Mouse (Mus musculus): ENCODE data around the gene 1700018B08Rik. TPM values are rescaled to one million over a fixed set of nuclear protein-coding genes. Genes with fewer than 3 reads are reported as not detected.

1700018B08Rik gene
- polyA plus RNA-seq, 1 experiment from 2014 or later = 0.24 TPM

GRCm38 (mm10) chr8:121570801-121571200 lies 26.7 kb upstream of the 1700018B08Rik start:
- H3K4me3 ChIP-seq (ENCODE audit: low read depth, low read length) = no peak overlapping the region
- peak overlapping the region; percentile 38 for H3K4me2 ChIP-seq
- H3K9ac ChIP-seq (ENCODE audit: low read depth, low read length) = no peak overlapping the region
- no peaks in the 10 kb centered on the region for H3K36me3 ChIP-seq (ENCODE audit: control insufficient read depth, insufficient read depth, low read length)
- H3K9me3 ChIP-seq (replicated peaks; ENCODE audit: control insufficient read depth, low read length) = no peaks in the 10 kb centered on the region
- WGBS (ENCODE audit: insufficient replicate concordance) = 71% methylated on average over 17 of the region's 17 CpGs
- no peaks in the 10 kb centered on the region for H3K27me3 ChIP-seq (ENCODE audit: control insufficient read depth, insufficient read depth, low read length)
- no peak overlapping the region for H3K27ac ChIP-seq (ENCODE audit: low read depth, low read length)
- ATAC-seq (replicated peaks; ENCODE audit: insufficient number of reproducible peaks, low FRiP score, low TSS enrichment) = no peak
- peaks cover 12% of the 10 kb centered on the region for H3K4me1 ChIP-seq (ENCODE audit: control insufficient read depth, insufficient read depth, low read length)

- peak overlapping the region; percentile 38 for H3K4me2 ChIP-seq
Measured at GRCm38 (mm10) chr8:121570335-121570734, 26.2 kb upstream of the 1700018B08Rik start.

DNA sequence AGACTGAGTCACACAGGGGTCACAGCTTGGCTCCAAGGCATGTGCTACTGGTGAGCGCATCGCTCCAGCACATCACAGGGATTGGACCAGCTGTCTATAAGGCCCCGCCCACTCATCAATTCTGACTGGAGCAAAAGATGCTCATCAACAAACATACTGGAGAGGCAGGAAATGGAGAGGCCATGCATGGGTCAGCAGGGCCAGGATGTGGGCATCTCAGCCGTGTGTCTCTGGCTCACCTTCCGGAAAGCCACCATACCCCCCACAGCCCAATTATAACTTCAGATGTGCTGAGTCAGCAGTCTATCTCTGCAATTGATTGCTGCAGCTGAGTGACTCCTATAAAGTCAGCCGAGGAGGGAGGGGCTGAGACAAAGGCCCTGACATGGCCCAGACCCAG lies 24.2 kb upstream of the 1700018B08Rik start:
- peaks cover 8% of the 10 kb centered on the region for H3K4me1 ChIP-seq (ENCODE audit: control insufficient read depth, insufficient read depth, low read length)
- WGBS (ENCODE audit: insufficient replicate concordance) = 72% methylated on average over 6 of the region's 6 CpGs
- H3K27ac ChIP-seq (ENCODE audit: low read depth, low read length) = no peak overlapping the region
- no peaks in the 10 kb centered on the region for H3K9me3 ChIP-seq (replicated peaks; ENCODE audit: control insufficient read depth, low read length)
- H3K36me3 ChIP-seq (ENCODE audit: control insufficient read depth, insufficient read depth, low read length) = peaks cover 2% of the 10 kb centered on the region
- no peak overlapping the region for H3K9ac ChIP-seq (ENCODE audit: low read depth, low read length)
- no peak overlapping the region for H3K4me3 ChIP-seq (ENCODE audit: low read depth, low read length)
- H3K27me3 ChIP-seq (ENCODE audit: control insufficient read depth, insufficient read depth, low read length) = no peaks in the 10 kb centered on the region
- no peak for ATAC-seq (replicated peaks; ENCODE audit: insufficient number of reproducible peaks, low FRiP score, low TSS enrichment)
- H3K4me2 ChIP-seq = no peak overlapping the region

More at GRCm38 (mm10) chr8:121570335-121570734, 26.2 kb upstream of the 1700018B08Rik start:
- Histone ChIP-seq H3K9ac (ENCODE audit: low read depth, low read length) (no peak overlapping the region), H3K36me3 (ENCODE audit: control insufficient read depth, insufficient read depth, low read length) (no peaks in the 10 kb centered on the region; the same call in 1 of the 2 replicates), H3K4me3 (ENCODE audit: low read depth, low read length) (no peak overlapping the region), H3K27me3 (ENCODE audit: control insufficient read depth, insufficient read depth, low read length) (no peaks in the 10 kb centered on the region), H3K27ac (ENCODE audit: low read depth, low read length) (no peak overlapping the region), H3K9me3 (replicated peaks; ENCODE audit: control insufficient read depth, low read length) (no peaks in the 10 kb centered on the region), H3K4me1 (ENCODE audit: control insufficient read depth, insufficient read depth, low read length) (peaks cover 12% of the 10 kb centered on the region)
- ATAC-seq (replicated peaks; ENCODE audit: insufficient number of reproducible peaks, low FRiP score, low TSS enrichment) = no peak
- 77% methylated on average over 21 of the region's 21 CpGs for WGBS (ENCODE audit: insufficient replicate concordance)

DNA sequence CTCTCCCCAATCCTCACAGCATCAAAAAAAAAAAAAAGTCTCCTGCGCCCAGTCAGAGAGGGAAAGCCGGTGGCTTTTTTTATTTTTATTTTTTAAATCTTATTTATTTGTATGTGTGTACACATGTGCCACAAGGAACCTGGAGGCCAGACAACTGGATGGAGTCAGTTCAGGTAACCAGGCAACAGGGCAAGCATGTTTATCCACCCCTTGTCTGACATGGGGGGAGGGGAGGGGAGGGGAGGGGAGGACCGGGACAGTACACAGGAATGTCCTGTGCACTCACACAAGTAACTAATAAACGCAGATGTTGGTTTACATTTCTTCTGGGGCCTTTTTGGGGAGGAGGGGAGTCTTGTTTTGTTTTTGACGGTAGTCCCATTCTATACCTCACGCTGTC lies 19.6 kb upstream of the 1700018B08Rik start:
- H3K4me1 ChIP-seq (ENCODE audit: control insufficient read depth, insufficient read depth, low read length) = peaks cover 18% of the 10 kb centered on the region
- ATAC-seq (replicated peaks; ENCODE audit: insufficient number of reproducible peaks, low FRiP score, low TSS enrichment) = no peak
- H3K4me2 ChIP-seq = no peak overlapping the region
- peaks cover 2% of the 10 kb centered on the region for H3K36me3 ChIP-seq (ENCODE audit: control insufficient read depth, insufficient read depth, low read length)
- 80% methylated on average over 6 of the region's 6 CpGs for WGBS (ENCODE audit: insufficient replicate concordance)
- H3K27me3 ChIP-seq (ENCODE audit: control insufficient read depth, insufficient read depth, low read length) = no peaks in the 10 kb centered on the region
- H3K9me3 ChIP-seq (replicated peaks; ENCODE audit: control insufficient read depth, low read length) = no peaks in the 10 kb centered on the region
- H3K27ac ChIP-seq (ENCODE audit: low read depth, low read length) = no peak overlapping the region
- no peak overlapping the region for H3K4me3 ChIP-seq (ENCODE audit: low read depth, low read length)
- H3K9ac ChIP-seq (ENCODE audit: low read depth, low read length) = no peak overlapping the region

DNA sequence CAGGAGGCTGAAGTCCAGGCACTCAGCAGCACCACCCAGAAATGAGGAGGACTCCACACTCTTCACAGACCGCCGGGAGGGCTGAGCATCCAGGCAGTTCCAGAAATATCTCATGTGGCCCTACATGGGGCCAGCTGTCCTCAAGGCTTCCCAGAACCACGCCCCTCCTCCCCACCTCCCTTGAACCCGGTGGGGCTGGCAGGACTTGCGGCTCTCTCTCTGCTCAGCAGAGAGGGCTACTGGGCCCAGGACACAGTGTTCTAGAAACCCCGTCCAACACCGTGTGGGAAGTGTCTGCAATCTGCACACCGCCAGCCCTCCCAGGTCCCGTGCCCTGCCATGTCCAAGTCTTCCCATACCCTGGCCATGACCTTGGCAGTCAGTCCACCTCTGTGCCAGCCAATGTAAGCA lies 18.8 kb upstream of the 1700018B08Rik start:
- peaks cover 15% of the 10 kb centered on the region for H3K4me1 ChIP-seq (ENCODE audit: control insufficient read depth, insufficient read depth, low read length)
- H3K4me2 ChIP-seq = no peak overlapping the region; the same call in 1 of the 2 replicates
- no peak for ATAC-seq (replicated peaks; ENCODE audit: insufficient number of reproducible peaks, low FRiP score, low TSS enrichment)
- peak overlapping the region; percentile 54; the same call in 1 of the 2 replicates for H3K9ac ChIP-seq (ENCODE audit: low read depth, low read length)
- H3K27ac ChIP-seq (ENCODE audit: low read depth, low read length) = peak overlapping the region; percentile 25
- WGBS (ENCODE audit: insufficient replicate concordance) = 51% methylated on average over 9 of the region's 9 CpGs
- peaks cover 2% of the 10 kb centered on the region for H3K36me3 ChIP-seq (ENCODE audit: control insufficient read depth, insufficient read depth, low read length)
- H3K4me3 ChIP-seq (ENCODE audit: low read depth, low read length) = no peak overlapping the region
- no peaks in the 10 kb centered on the region for H3K27me3 ChIP-seq (ENCODE audit: control insufficient read depth, insufficient read depth, low read length)
- no peaks in the 10 kb centered on the region for H3K9me3 ChIP-seq (replicated peaks; ENCODE audit: control insufficient read depth, low read length)

GRCm38 (mm10) chr8:121561636-121562345 lies 17.7 kb upstream of the 1700018B08Rik start:
- Histone ChIP-seq H3K9ac (ENCODE audit: low read depth, low read length) (no peak overlapping the region), H3K36me3 (ENCODE audit: control insufficient read depth, insufficient read depth, low read length) (peaks cover 2% of the 10 kb centered on the region), H3K4me3 (ENCODE audit: low read depth, low read length) (no peak overlapping the region), H3K27ac (ENCODE audit: low read depth, low read length) (no peak overlapping the region), H3K4me2 (no peak overlapping the region), H3K27me3 (ENCODE audit: control insufficient read depth, insufficient read depth, low read length) (no peaks in the 10 kb centered on the region), H3K9me3 (replicated peaks; ENCODE audit: control insufficient read depth, low read length) (no peaks in the 10 kb centered on the region), H3K4me1 (ENCODE audit: control insufficient read depth, insufficient read depth, low read length) (peaks cover 15% of the 10 kb centered on the region)
- ATAC-seq (replicated peaks; ENCODE audit: insufficient number of reproducible peaks, low FRiP score, low TSS enrichment) = no peak
- WGBS (ENCODE audit: insufficient replicate concordance) = 82% methylated on average over 16 of the region's 16 CpGs

DNA sequence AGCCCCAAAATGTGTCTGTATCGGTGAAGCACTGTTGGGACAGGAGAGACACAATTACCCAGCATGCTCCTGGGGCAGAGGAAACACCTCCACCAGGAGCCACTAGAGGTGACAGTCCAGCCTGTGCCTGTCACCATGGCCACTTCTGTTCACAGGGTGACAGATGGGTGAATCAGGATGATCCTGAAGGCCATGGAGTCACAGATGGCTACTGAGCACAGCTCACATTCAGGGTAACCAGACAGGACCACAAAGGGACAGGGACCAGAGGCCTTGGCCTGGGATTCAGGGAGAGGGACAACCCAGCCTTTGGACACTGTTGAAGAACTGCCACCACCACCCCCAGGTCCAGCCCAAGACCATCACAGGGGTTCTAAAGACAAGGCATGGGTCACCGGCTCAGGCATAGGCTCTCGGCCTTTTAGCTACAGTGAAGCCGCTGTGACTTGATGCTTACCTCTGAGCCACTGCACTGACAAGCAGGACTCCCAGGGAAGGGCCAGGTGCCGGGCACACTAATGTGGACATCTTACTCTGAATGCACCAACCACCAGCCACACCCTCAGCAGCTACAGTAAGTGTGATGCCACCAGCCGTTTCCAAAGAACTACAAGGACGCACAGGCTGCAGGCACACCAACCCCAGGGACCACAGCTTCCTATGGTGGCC lies 16.4 kb upstream of the 1700018B08Rik start:
- H3K27ac ChIP-seq (ENCODE audit: low read depth, low read length) = no peak overlapping the region
- H3K4me3 ChIP-seq (ENCODE audit: low read depth, low read length) = no peak overlapping the region
- no peaks in the 10 kb centered on the region for H3K9me3 ChIP-seq (replicated peaks; ENCODE audit: control insufficient read depth, low read length)
- no peaks in the 10 kb centered on the region for H3K27me3 ChIP-seq (ENCODE audit: control insufficient read depth, insufficient read depth, low read length)
- ATAC-seq (replicated peaks; ENCODE audit: insufficient number of reproducible peaks, low FRiP score, low TSS enrichment) = no peak
- peaks cover 15% of the 10 kb centered on the region for H3K4me1 ChIP-seq (ENCODE audit: control insufficient read depth, insufficient read depth, low read length)
- 89% methylated on average over 7 of the region's 7 CpGs for WGBS (ENCODE audit: insufficient replicate concordance)
- no peak overlapping the region for H3K9ac ChIP-seq (ENCODE audit: low read depth, low read length)
- peaks cover 5% of the 10 kb centered on the region for H3K36me3 ChIP-seq (ENCODE audit: control insufficient read depth, insufficient read depth, low read length)
- no peak overlapping the region for H3K4me2 ChIP-seq

GRCm38 (mm10) chr8:121559801-121560200 lies 15.7 kb upstream of the 1700018B08Rik start:
- Histone ChIP-seq H3K27me3 (ENCODE audit: control insufficient read depth, insufficient read depth, low read length) (no peaks in the 10 kb centered on the region), H3K4me2 (no peak overlapping the region), H3K4me3 (ENCODE audit: low read depth, low read length) (no peak overlapping the region), H3K36me3 (ENCODE audit: control insufficient read depth, insufficient read depth, low read length) (peaks cover 3% of the 10 kb centered on the region; the same call in 1 of the 2 replicates), H3K27ac (ENCODE audit: low read depth, low read length) (no peak overlapping the region), H3K4me1 (ENCODE audit: control insufficient read depth, insufficient read depth, low read length) (peaks cover 15% of the 10 kb centered on the region), H3K9me3 (replicated peaks; ENCODE audit: control insufficient read depth, low read length) (no peaks in the 10 kb centered on the region), H3K9ac (ENCODE audit: low read depth, low read length) (no peak overlapping the region)
- ATAC-seq (replicated peaks; ENCODE audit: insufficient number of reproducible peaks, low FRiP score, low TSS enrichment) = no peak
- 88% methylated on average over 12 of the region's 12 CpGs for WGBS (ENCODE audit: insufficient replicate concordance)

Data from heart, embryonic 11.5 days (tissue).